Comparison of ENCODE assay signal across 8 mouse cellular contexts in genomic region chr3:108653710-108654379, GRCm38 (mm10). TPM values are rescaled to one million over a fixed set of nuclear protein-coding genes. Genes with fewer than 3 reads are reported as not detected.
DNase-seq lines count a peak whose midpoint lies in the region; ATAC-seq lines count a peak whose summit lies in the region.

Clcc1 (plus strand) TSS chr3:108653913.

- H3K4me1 ChIP-seq in hindbrain, embryonic 11.5 days (replicated peaks; ENCODE audit: control insufficient read depth, insufficient read depth, low read length): no peaks in the 10 kb centered on the region

- H3K27ac ChIP-seq in hindbrain, embryonic 11.5 days (ENCODE audit: low read depth, low read length): peak within 1 kb of the TSS; percentile 80

- DNase-seq in Muller cell, postnatal 12 days (ENCODE audit: inconsistent ontology term): peak; percentile 97
- DNase-seq in cerebellum, adult 9-11 months: peak; percentile 93
- DNase-seq in frontal cortex, adult 2 months (ENCODE audit: extremely low spot score in 1 of 2, low spot score in 1 of 2): peak; percentile 87 to 95
- peak; percentile 96 for DNase-seq in hindbrain, embryonic 11.5 days (ENCODE audit: low spot score)
- DNase-seq in layer of hippocampus, postnatal 10 days (ENCODE audit: low spot score in 2 of 2): peak; percentile 93 to 97
- peak; percentile 97 for DNase-seq in lung, postnatal 10 days
- peak; percentile 97 for DNase-seq in ovary, postnatal 36 days (ENCODE audit: low spot score)
- DNase-seq in thymus, postnatal 25 days: peak; percentile 98

- WGBS in hindbrain, embryonic 11.5 days: under 1% methylated on average over 56 of the region's 57 CpGs

- H3K9ac ChIP-seq in hindbrain, embryonic 11.5 days (ENCODE audit: low read depth, low read length): peak within 1 kb of the TSS; percentile 90

- peak within 1 kb of the TSS; percentile 79 for H3K4me3 ChIP-seq in hindbrain, embryonic 11.5 days (ENCODE audit: low read depth, low read length)

- H3K36me3 ChIP-seq in hindbrain, embryonic 11.5 days (ENCODE audit: control insufficient read depth, insufficient read depth, low read length): no peaks in the 10 kb centered on the region

- peak within 1 kb of the TSS; percentile 45 for H3K4me2 ChIP-seq in hindbrain, embryonic 11.5 days (replicated peaks; ENCODE audit: low read depth, low read length)

- no peaks in the 10 kb centered on the region for H3K27me3 ChIP-seq in hindbrain, embryonic 11.5 days (ENCODE audit: control insufficient read depth, insufficient read depth, low read length)

- H3K9me3 ChIP-seq in hindbrain, embryonic 11.5 days (ENCODE audit: control insufficient read depth, low read length): no peaks in the 10 kb centered on the region

- peak; percentile 96 for ATAC-seq in hindbrain, embryonic 11.5 days (ENCODE audit: low FRiP score)

RNA-seq across cellular contexts. Expression of gene Clcc1, which starts in this region (rescaled TPM):
- polyA plus RNA-seq in frontal cortex, adult 2 months (2012; rRNA removed): 46.0 and 49.7 TPM in 2 replicates
- polyA plus RNA-seq in hindbrain, embryonic 11.5 days (2014; fragmentation: Nextera tagmentation; extraction: Ambion mirVana): 64.5 and 66.7 TPM in 2 replicates
- total RNA-seq in layer of hippocampus, postnatal 10 days (2021): 10 to 100 TPM; 25.1 to 25.7 TPM

Comparison
In these comparisons a context has a peak if more than half of its experiments do, and no peak if none do; other contexts are left out.
1. Peak in every context shown above with its lines: DNase-seq, ATAC-seq, H3K4me3 ChIP-seq and H3K27ac ChIP-seq.